Mouse (Mus musculus) thymus, adult 2 months (tissue): Measurements from ENCODE around the gene Best2.

Source experiments
- CTCF ChIP-seq: fragments of 200-500 bp; IDR thresholded peaks from 2 replicates; pipeline ENCODE4 v1.5.1; 2012; ENCODE audit warnings: mild to moderate bottlenecking, control low read depth, low read length, moderate library complexity, borderline replicate concordance; ENCODE audit not compliant: control insufficient read depth, poor library complexity, insufficient read depth; ENCODE audit errors: extremely low read depth
- POLR2A ChIP-seq: fragments of 200-500 bp; IDR thresholded peaks from 2 replicates; pipeline ENCODE4 v1.6.1; 2012; ENCODE audit warnings: mild to moderate bottlenecking, low read length, control low read depth, moderate library complexity; ENCODE audit not compliant: control insufficient read depth, poor library complexity, insufficient read depth; ENCODE audit errors: extremely low read depth

DNA sequence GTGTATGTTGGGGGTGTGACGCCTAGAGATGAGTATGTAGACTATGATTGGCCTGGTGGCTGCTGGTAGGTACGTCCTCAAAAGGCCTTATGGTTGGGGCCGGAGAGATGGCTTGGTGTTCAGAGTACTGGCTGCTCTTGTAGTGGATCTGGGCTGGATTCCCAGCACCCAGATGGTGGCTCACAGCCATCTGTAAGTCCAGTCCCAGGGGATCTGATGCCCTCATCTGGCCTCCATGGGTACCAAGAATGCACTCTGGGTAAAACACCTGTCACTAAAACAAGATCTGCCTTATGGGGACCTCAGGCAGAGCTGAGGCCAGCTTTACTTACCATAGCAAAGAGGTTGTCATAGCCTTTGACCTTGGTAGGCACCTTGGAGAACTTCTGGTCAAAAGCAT is 9.5 kb upstream of the Best2 start:
- TF ChIP-seq CTCF (no peak), POLR2A (no peak)
